Mouse (Mus musculus) regulatory T cell (primary cell): Measurements from ENCODE around the gene Plekhg5.
"Not testable (repeated sequence)": the region's sequence is repeated elsewhere in the genome, so short reads cannot be mapped to it uniquely, and the experiment has no call there.

Source experiments
- in situ Hi-C: fragments of 300-600 bp; cut with MboI, MseI; formaldehyde crosslinking; loops from one replicate; pipeline ENCODE4 v1.15.1; 2025; ENCODE audit warnings: high pct_unique_total_duplicates

Gene Plekhg5

DNA sequence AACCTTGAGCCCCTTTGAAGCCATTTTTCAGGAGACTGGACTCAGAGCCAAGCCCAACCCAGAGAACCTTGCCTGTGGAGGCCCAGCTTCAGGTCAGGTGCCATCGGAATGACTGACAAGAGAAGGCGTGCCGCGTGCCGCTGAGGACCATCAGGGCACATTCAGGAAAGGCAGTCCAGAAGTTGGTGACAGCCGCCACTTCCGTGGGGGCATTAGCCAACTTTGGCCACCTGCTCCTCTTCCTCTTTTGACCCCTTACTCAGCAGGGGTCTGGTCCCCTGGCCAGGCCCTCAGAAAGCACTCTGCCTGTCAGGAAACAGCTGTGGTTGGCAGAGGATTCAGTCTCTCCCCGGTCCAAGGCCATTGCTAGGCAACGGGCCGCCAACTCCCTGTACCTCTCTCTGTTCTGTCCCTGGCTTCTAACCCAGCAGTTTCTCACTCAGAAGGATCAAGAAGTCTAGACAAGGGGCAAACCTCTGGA, at the start of gene Plekhg5:
TSS of gene Plekhg5 (plus strand) at position 378 of the 481 bp plus-strand sequence.
- in situ Hi-C loops = no loop called here

GRCm38 (mm10) chr4:152022506-152022905, 49.8 kb upstream of the Plekhg5 start:
- in situ Hi-C loops = no loop called here

DNA sequence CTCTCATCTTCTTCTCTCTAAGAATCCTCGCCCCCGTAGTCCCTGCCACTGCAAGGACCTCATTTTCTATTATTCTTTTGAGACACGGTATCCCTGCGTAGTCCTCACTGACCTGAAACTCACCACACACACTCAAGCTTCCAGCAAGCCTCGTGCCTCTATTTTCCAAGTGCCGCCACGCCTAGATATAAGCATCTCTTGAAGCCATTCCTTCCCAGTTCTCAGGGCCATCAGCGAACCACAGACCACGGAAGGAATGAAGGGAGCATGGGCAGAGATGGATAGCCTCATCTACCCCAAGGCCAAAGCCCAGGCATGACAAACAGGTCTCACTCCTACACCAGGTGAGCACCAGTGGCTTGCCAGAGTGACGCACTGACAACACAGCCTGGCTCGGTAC, 47.8 kb upstream of the Plekhg5 start:
- in situ Hi-C loops = no loop called here

DNA sequence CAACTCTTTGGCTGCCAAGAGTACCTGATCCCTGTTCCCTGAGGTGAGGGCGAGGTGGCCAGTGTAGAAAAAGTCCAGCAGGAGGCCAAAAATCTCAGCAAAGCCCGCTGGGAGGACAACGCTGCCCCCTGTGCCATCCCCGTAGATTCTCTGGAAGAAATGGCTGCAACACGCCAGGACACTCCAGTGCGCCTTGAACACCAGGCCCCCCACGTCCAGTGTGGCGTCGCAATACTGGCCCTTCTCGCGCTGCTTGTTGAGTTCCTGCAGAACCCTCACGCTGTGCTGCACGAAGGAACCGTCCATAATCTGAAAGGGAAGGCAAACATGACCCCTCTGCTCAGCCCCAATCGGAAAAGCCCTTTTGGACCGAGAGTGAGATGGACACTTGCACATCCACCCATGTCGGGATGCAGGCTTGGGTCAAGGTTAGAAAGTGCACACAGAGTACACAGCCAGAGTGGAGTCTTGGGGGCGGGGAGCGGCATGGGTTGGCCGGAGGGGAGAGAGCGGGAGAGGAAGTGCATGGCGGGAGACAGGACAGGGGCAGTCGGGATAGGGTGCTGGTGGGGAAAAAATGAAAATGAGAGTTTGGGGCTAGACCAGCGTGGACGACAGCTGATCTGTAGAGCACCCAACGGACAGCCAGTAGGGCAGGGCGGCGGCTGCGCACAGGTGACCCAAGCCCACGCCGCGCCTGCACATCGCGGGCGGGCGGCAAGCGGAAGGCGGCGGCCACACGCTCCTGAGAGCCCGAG, 45.4 kb upstream of the Plekhg5 start:
- in situ Hi-C loops = no loop called here

GRCm38 (mm10) chr4:152027524-152027923, 44.8 kb upstream of the Plekhg5 start, which contains the start of gene Zbtb48:
TSS of gene Zbtb48 (minus strand) at chr4:152027671.
- in situ Hi-C loops = no loop called here

- in situ Hi-C loops = no loop called here
Observed at GRCm38 (mm10) chr4:152028456-152028855, 43.8 kb upstream of the Plekhg5 start.

DNA sequence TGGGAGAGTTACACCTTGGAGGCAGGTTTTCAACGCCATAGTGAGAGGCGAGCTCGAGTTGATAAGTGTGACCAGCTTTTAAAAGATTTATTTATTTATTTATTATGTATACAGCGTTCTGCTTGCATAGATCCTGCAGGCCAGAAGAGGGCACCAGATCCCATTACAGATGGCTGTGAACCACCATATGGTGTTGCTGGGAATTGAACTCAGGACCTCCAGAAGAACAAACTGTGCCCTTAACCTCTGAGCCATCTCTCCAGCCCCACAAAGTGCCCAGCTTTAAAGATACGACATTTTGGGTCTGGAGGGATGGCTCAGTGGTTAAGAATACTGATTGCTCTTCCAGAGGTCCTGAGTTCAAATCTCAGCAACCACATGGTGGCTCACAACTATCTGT, 43.2 kb upstream of the Plekhg5 start:
- in situ Hi-C loops = no loop called here

DNA sequence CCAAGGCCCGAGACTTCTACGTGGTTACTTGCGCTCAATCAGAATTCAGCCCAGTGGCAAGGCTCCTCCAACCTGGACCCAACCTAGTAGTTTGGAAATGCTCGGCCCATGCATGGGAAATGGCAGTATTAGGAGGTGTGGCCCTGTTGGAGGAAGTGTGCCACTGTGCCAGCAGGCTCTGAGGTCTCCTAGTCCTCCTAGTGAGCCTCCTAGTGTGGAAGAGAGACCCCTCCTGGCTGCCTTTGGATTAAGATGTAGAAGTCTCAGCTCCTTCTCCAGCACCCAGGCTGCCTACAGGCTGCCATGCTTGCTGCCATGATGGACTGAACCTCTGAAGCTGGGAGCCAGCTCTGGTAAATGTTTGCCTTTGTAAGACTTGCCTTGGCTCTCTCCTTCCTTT, 42.3 kb upstream of the Plekhg5 start:
- in situ Hi-C loops = loop anchor here (5.0 kb wide), 1 partner anchor 48 kb away; no protein-coding TSS in a partner anchor

DNA sequence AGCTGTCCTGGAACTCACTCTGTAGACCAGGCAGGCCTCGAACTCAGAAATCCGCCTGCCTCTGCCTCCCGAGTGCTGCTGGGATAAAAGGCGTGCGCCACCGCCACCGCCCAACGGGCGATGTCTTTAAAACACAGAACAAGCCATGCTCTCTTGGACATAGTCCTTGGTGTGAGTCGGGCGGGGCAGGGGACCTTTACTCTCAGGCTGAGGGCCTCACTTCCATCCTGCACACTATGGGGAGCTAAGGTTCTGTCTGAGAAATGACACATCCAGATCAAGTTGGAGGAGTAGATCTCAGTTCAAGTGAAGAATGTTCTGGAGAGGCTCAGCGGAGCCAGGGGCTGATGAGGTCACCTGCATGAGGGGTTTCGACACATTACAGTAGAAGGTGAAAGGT, 39.4 kb upstream of the Plekhg5 start:
- in situ Hi-C loops = loop anchor here (5.0 kb wide), 1 partner anchor 51 kb away; no protein-coding TSS in a partner anchor

DNA sequence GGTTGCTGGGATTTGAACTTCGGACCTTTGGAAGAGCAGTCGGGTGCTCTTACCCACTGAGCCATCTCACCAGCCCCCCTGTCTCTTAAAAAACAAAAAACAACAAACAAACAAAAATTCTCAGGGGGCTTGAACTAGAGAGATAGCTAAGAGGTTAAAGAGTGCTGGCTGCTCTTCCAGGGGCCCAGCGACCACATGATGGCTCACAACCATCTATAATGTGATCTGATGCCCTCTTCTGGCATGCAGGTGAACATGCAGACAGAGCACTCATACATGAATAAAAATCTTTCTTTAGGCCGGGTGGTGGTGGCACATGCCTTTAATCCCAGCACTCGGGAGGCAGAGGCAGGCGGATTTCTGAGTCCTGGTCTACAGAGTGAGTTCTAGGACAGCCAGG, 35.8 kb upstream of the Plekhg5 start:
- in situ Hi-C loops = not testable (repeated sequence)

GRCm38 (mm10) chr4:152038225-152038984, 33.9 kb upstream of the Plekhg5 start, which contains the start of gene Tas1r1:
TSS of gene Tas1r1 (minus strand) at chr4:152038568.
- in situ Hi-C loops = no loop called here

DNA sequence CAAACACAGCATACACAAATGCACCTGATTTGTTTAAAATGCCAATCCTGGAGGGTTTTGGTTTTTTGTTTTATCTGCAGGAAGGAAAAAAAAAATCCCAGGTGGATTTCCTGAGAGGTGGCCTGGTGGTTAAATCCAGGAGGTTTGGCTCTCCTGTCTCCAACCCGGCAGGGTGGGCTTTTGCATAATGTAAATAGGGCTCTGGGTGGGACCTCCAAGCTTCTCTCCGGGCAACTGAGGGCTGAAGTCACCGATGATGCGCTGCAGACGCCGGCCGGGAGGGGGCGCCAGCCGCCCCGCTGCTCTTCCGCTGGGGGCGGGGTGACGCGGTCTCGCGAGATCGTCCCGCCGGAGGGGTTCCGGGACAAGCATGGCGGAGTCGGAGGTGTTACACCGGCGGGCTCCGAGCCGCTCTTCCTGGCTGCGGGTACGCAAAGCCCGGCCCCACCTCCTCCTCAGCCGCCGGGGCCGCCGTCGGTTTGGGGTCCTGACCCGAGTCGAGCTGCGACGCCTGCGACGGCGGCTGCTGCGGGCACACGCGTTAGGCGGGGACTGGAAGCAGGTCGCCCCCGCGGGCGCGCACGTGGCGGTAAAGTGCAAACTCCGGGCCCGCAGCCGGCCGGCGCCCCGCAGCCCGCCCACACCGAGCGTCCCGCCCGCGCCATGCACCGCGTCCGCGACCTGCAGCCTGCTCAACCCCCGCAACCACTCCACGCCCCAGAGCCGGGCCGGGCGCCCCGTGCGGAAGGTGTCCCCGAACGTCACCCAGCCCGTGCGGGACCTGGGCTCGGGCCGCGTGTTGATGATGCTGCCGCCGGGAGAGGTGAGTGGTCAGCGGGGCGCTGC, 33.1 kb upstream of the Plekhg5 start, which contains the start of gene Nol9:
TSS of gene Nol9 (plus strand) at position 337 of the 846 bp plus-strand sequence.
- in situ Hi-C loops = no loop called here

- in situ Hi-C loops = no loop called here
Observed at GRCm38 (mm10) chr4:152039831-152040310, 32.4 kb upstream of the Plekhg5 start.

DNA sequence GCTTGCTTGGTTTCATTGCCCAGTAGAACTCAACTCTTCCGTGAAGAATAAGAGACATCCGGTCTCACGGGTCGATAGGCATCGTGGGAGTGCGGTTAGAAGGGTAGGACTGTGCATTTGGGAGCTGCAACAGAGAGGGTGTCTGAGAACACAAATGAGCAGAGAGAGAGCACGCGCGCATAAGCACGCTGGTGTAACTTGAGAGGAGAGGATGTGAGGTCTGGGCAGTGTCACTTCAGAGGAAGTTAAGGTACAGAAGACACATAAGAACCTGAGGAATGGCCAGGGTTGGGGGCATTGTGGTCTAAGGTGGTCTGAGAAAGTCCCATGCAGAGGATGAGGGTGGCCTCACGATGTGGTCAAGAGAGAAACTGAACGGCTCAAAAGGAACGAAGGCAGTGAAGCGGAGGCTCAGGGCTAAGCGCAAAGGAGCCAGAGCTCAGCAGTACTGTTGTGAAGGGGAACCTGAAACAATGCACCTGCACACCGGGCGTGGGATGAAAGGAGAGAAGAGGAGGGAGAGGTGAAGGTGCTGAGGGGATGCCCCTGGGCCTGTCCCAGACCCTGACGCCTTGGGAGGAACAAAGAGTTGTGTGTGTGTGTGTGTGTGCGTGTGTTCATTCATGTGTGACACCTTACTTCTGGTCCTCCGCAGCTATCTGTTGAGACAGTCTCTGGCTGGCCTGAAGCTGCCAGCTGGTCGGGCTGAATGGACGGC, 30.2 kb upstream of the Plekhg5 start:
- in situ Hi-C loops = no loop called here

DNA sequence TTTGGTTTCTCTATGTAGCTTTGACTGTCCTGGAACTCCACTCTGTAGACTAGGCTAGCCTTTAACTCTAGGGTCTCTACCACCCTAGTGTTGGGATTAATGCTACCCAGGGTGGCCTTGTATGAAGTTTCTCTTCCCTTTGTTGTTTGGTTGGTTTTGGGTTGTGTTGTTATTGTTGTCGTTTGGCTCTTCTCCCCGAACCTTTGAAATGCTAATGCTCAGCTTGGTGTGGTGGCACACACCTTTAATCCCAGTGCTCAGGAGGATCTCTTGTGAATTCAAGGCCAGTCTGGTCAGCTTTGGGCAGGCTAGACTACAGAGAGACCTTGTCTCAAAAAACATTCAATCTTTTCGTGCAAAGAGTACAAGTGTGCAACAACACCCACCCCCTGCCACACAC, 29.1 kb upstream of the Plekhg5 start:
- in situ Hi-C loops = no loop called here

- in situ Hi-C loops = no loop called here
Observed at GRCm38 (mm10) chr4:152044609-152045008, 27.7 kb upstream of the Plekhg5 start.

- in situ Hi-C loops = no loop called here
Observed at GRCm38 (mm10) chr4:152062390-152063110, 9.7 kb upstream of the Plekhg5 start.

- in situ Hi-C loops = no loop called here
Observed at GRCm38 (mm10) chr4:152067280-152067679, 5.0 kb upstream of the Plekhg5 start.

DNA sequence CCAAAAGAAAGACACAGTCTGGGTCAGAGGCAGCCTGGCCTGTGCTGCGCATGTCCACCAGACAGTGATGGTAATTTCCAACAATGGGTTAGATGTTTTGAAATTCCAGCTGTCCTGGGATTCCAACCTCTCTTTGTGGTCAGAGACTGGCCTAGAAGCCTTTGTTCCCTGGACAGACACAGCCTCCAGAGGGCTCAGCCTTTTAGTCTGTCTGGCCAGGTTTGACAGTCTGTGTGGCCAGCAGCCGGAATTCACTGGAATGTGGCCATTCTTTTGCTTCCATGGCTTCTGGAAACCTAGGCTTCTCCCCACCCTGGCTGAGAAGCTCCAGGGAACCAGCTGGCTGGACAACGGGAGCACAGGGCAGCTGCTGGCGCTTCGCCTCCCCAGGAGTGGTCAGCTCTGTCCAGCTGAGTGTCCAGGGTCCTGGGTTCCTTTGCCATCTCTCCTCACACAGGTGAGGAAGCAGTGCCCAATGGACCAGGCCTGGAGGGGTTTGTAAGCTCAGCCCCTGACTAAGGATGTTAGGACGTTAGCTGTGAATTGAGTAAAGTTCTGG, 4.1 kb upstream of the Plekhg5 start:
- in situ Hi-C loops = no loop called here

DNA sequence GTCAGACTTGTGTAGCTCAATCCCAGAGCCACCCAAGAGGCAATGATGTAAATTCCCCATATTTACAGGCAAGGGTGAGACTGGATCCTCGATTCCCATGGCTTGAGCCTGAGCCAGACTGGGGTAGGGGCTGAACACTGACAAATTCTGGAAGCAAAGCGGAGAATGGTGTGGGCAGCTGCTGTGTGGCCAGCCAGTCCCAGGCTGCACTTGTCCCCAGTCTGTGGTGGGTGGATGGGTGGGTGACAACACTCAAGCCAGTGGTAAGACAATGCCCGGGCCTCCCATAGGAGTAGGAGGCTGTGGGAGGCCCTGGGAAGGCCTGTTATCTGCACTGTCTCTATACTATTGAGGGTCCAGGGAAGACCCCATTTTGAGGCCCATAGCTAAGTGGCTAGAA, 3.1 kb upstream of the Plekhg5 start:
- in situ Hi-C loops = no loop called here
